Mouse (Mus musculus): ENCODE data around the gene Numa1. TPM values are rescaled to one million over a fixed set of nuclear protein-coding genes. Genes with fewer than 3 reads are reported as not detected.

Gene Numa1
- polyA plus RNA-seq, 1 experiment from 2014 or later: 119 TPM

GRCm38 (mm10) chr7:101998194-101998927 lies 64.5 kb downstream of the Numa1 start:
- WGBS: 67% methylated on average over 14 of the region's 14 CpGs
- Histone ChIP-seq H3K27ac (no peak overlapping the region), H3K9me3 (no peaks in the 10 kb centered on the region), H3K9ac (no peak overlapping the region), H3K4me3 (no peak overlapping the region), H3K4me1 (no peaks in the 10 kb centered on the region), H3K27me3 (no peaks in the 10 kb centered on the region), H3K4me2 (replicated peaks) (no peak overlapping the region), H3K36me3 (peaks cover 94% of the 10 kb centered on the region)
- no peak for ATAC-seq (ENCODE audit: insufficient number of reproducible peaks, insufficient read depth, low FRiP score, low TSS enrichment)

- Histone ChIP-seq H3K27ac (no peak overlapping the region), H3K4me1 (no peaks in the 10 kb centered on the region), H3K4me2 (replicated peaks) (no peak overlapping the region), H3K36me3 (peaks cover 91% of the 10 kb centered on the region), H3K9me3 (no peaks in the 10 kb centered on the region), H3K9ac (no peak overlapping the region), H3K4me3 (no peak overlapping the region), H3K27me3 (no peaks in the 10 kb centered on the region)
- 95% methylated on average over 15 of the region's 15 CpGs for WGBS
- ATAC-seq (ENCODE audit: insufficient number of reproducible peaks, insufficient read depth, low FRiP score, low TSS enrichment): no peak
Observed at GRCm38 (mm10) chr7:101999461-102000151, 65.7 kb downstream of the Numa1 start.

- Histone ChIP-seq H3K36me3 (peaks cover 90% of the 10 kb centered on the region), H3K9ac (no peak overlapping the region), H3K4me1 (no peaks in the 10 kb centered on the region), H3K4me3 (no peak overlapping the region), H3K27me3 (no peaks in the 10 kb centered on the region), H3K4me2 (replicated peaks) (no peak overlapping the region), H3K9me3 (no peaks in the 10 kb centered on the region), H3K27ac (no peak overlapping the region)
- 90% methylated on average over 8 of the region's 8 CpGs for WGBS
- ATAC-seq (ENCODE audit: insufficient number of reproducible peaks, insufficient read depth, low FRiP score, low TSS enrichment): no peak
Observed at GRCm38 (mm10) chr7:102000296-102000695, 66.4 kb downstream of the Numa1 start.

- H3K36me3 ChIP-seq: peaks cover 90% of the 10 kb centered on the region
- no peak overlapping the region for H3K9ac ChIP-seq
- no peak overlapping the region; the same call in 1 of the 2 replicates for H3K27ac ChIP-seq
- no peaks in the 10 kb centered on the region for H3K27me3 ChIP-seq
- H3K4me3 ChIP-seq: no peak overlapping the region
- no peaks in the 10 kb centered on the region for H3K9me3 ChIP-seq
- no peak for ATAC-seq (ENCODE audit: insufficient number of reproducible peaks, insufficient read depth, low FRiP score, low TSS enrichment)
- no peak overlapping the region for H3K4me2 ChIP-seq (replicated peaks)
- 92% methylated on average over 26 of the region's 26 CpGs for WGBS
- H3K4me1 ChIP-seq: no peaks in the 10 kb centered on the region
Observed at GRCm38 (mm10) chr7:102000921-102001630, 67.2 kb downstream of the Numa1 start.

GRCm38 (mm10) chr7:102006520-102006919 lies 72.6 kb downstream of the Numa1 start:
- WGBS: 94% methylated on average over 1 of the region's 1 CpGs
- Histone ChIP-seq H3K27ac (no peak overlapping the region), H3K4me2 (replicated peaks) (no peak overlapping the region), H3K9ac (no peak overlapping the region), H3K4me3 (no peak overlapping the region), H3K4me1 (no peaks in the 10 kb centered on the region), H3K9me3 (no peaks in the 10 kb centered on the region), H3K27me3 (no peaks in the 10 kb centered on the region), H3K36me3 (peaks cover 95% of the 10 kb centered on the region)
- no peak for ATAC-seq (ENCODE audit: insufficient number of reproducible peaks, insufficient read depth, low FRiP score, low TSS enrichment)

- ATAC-seq (ENCODE audit: insufficient number of reproducible peaks, insufficient read depth, low FRiP score, low TSS enrichment): no peak
- Histone ChIP-seq H3K9ac (no peak overlapping the region), H3K27me3 (no peaks in the 10 kb centered on the region), H3K36me3 (peaks cover 100% of the 10 kb centered on the region), H3K4me3 (no peak overlapping the region), H3K4me1 (no peaks in the 10 kb centered on the region), H3K9me3 (no peaks in the 10 kb centered on the region), H3K27ac (no peak overlapping the region), H3K4me2 (replicated peaks) (no peak overlapping the region)
- 92% methylated on average over 9 of the region's 9 CpGs for WGBS
Observed at GRCm38 (mm10) chr7:102011855-102012254, 77.9 kb downstream of the Numa1 start.

GRCm38 (mm10) chr7:102013416-102013815 lies 79.5 kb downstream of the Numa1 start:
- 91% methylated on average over 8 of the region's 8 CpGs for WGBS
- Histone ChIP-seq H3K9me3 (no peaks in the 10 kb centered on the region), H3K4me2 (replicated peaks) (no peak overlapping the region), H3K9ac (no peak overlapping the region), H3K27me3 (no peaks in the 10 kb centered on the region), H3K4me3 (no peak overlapping the region), H3K36me3 (peaks cover 100% of the 10 kb centered on the region), H3K4me1 (no peaks in the 10 kb centered on the region), H3K27ac (no peak overlapping the region)
- ATAC-seq (ENCODE audit: insufficient number of reproducible peaks, insufficient read depth, low FRiP score, low TSS enrichment): no peak

GRCm38 (mm10) chr7:102014995-102015394 lies 81.1 kb downstream of the Numa1 start:
- no peak overlapping the region for H3K9ac ChIP-seq

GRCm38 (mm10) chr7:102016936-102017335 lies 83.0 kb downstream of the Numa1 start:
- 90% methylated on average over 4 of the region's 4 CpGs for WGBS
- Histone ChIP-seq H3K4me1 (no peaks in the 10 kb centered on the region), H3K36me3 (peaks cover 88% of the 10 kb centered on the region), H3K9me3 (no peaks in the 10 kb centered on the region), H3K27ac (no peak overlapping the region), H3K4me3 (no peak overlapping the region), H3K9ac (no peak overlapping the region), H3K27me3 (no peaks in the 10 kb centered on the region), H3K4me2 (replicated peaks) (no peak overlapping the region)
- ATAC-seq (ENCODE audit: insufficient number of reproducible peaks, insufficient read depth, low FRiP score, low TSS enrichment): no peak

More at GRCm38 (mm10) chr7:102014995-102015394, 81.1 kb downstream of the Numa1 start:
- ATAC-seq (ENCODE audit: insufficient number of reproducible peaks, insufficient read depth, low FRiP score, low TSS enrichment): no peak
- H3K4me3 ChIP-seq: no peak overlapping the region
- WGBS: 91% methylated on average over 2 of the region's 2 CpGs
- H3K36me3 ChIP-seq: peaks cover 98% of the 10 kb centered on the region
- no peak overlapping the region for H3K27ac ChIP-seq
- no peaks in the 10 kb centered on the region for H3K27me3 ChIP-seq
- no peaks in the 10 kb centered on the region for H3K4me1 ChIP-seq
- no peaks in the 10 kb centered on the region for H3K9me3 ChIP-seq
- H3K4me2 ChIP-seq (replicated peaks): no peak overlapping the region

GRCm38 (mm10) chr7:102017452-102017851 lies 83.5 kb downstream of the Numa1 start:
- H3K27me3 ChIP-seq: no peaks in the 10 kb centered on the region
- H3K9me3 ChIP-seq: no peaks in the 10 kb centered on the region
- H3K4me1 ChIP-seq: no peaks in the 10 kb centered on the region
- 85% methylated on average over 5 of the region's 5 CpGs for WGBS
- ATAC-seq (ENCODE audit: insufficient number of reproducible peaks, insufficient read depth, low FRiP score, low TSS enrichment): no peak
- no peak overlapping the region for H3K4me2 ChIP-seq (replicated peaks)
- peaks cover 88% of the 10 kb centered on the region for H3K36me3 ChIP-seq
- H3K9ac ChIP-seq: no peak overlapping the region
- no peak overlapping the region for H3K27ac ChIP-seq
- H3K4me3 ChIP-seq: no peak overlapping the region

- H3K4me2 ChIP-seq (replicated peaks): no peak overlapping the region
- no peak overlapping the region for H3K27ac ChIP-seq
- H3K27me3 ChIP-seq: no peaks in the 10 kb centered on the region
- no peaks in the 10 kb centered on the region for H3K4me1 ChIP-seq
- 86% methylated on average over 7 of the region's 7 CpGs for WGBS
- no peak overlapping the region for H3K4me3 ChIP-seq
- H3K36me3 ChIP-seq: peaks cover 88% of the 10 kb centered on the region
- no peak for ATAC-seq (ENCODE audit: insufficient number of reproducible peaks, insufficient read depth, low FRiP score, low TSS enrichment)
- H3K9ac ChIP-seq: no peak overlapping the region
- H3K9me3 ChIP-seq: no peaks in the 10 kb centered on the region
Observed at GRCm38 (mm10) chr7:102018034-102018433, 84.1 kb downstream of the Numa1 start.

GRCm38 (mm10) chr7:102018590-102018989 lies 84.7 kb downstream of the Numa1 start, which contains the start of gene Il18bp:
Gene Il18bp, minus strand, starts transcription at chr7:102018690.
- no peaks in the 10 kb centered on the region for H3K4me1 ChIP-seq
- H3K9me3 ChIP-seq: no peaks in the 10 kb centered on the region
- no peak within 1 kb of the TSS for H3K27ac ChIP-seq
- H3K4me2 ChIP-seq (replicated peaks): no peak within 1 kb of the TSS
- no peak for ATAC-seq (ENCODE audit: insufficient number of reproducible peaks, insufficient read depth, low FRiP score, low TSS enrichment)
- no peak within 1 kb of the TSS for H3K9ac ChIP-seq
- no peaks in the 10 kb centered on the region for H3K27me3 ChIP-seq
- WGBS: 85% methylated on average over 3 of the region's 3 CpGs
- H3K36me3 ChIP-seq: peaks cover 88% of the 10 kb centered on the region
- no peak within 1 kb of the TSS for H3K4me3 ChIP-seq
